Mouse (Mus musculus) pancreas, adult 10 weeks (tissue): ENCODE results near the gene Proz. TPM values are rescaled to one million over a fixed set of nuclear protein-coding genes. Genes with fewer than 3 reads are reported as not detected.

Experiments used
- polyA plus RNA-seq: library from polyadenylated mRNA; stranded (reverse); fragments of 350-450 nt; fragmentation: Illumina TruSeq; extraction: RNeasy Lipid Tissue Mini Kit (QIAGEN cat#74804); gene quantifications from one replicate; pipeline ENCODE4 v1.2.3, GENCODE M21; 2015; ENCODE audit warnings: low read depth, low replicate concordance; ENCODE audit not compliant: insufficient read depth

Proz gene
- polyA plus RNA-seq: not detected

GRCm38 (mm10) chr8:13060441-13061150 is at the start of gene Proz:
Gene Proz, plus strand, starts transcription at chr8:13060914.

GRCm38 (mm10) chr8:13025487-13026224 is 35.1 kb upstream of the Proz start, which contains the start of gene F7:
Gene F7, plus strand, starts transcription at chr8:13026034.

GRCm38 (mm10) chr8:13037015-13037414 is 23.7 kb upstream of the Proz start, which contains the start of gene F10:
Gene F10, plus strand, starts transcription at chr8:13037308.

GRCm38 (mm10) chr8:13105087-13105881 is 44.6 kb downstream of the Proz start, which contains the start of the genes Pcid2 and Cul4a:
Gene Pcid2, minus strand, starts transcription at chr8:13105459.
Gene Cul4a, plus strand, starts transcription at chr8:13105621.

Other genes starting within 250 kb of the Proz start
- gene Mcf2l, start 187.1 kb upstream of the Proz start, polyA plus RNA-seq: 34.9 TPM
- gene F7, start 34.9 kb upstream of the Proz start, polyA plus RNA-seq: not detected
- gene F10, start 23.6 kb upstream of the Proz start, polyA plus RNA-seq: 0.76 TPM
- 7.4 TPM for gene Pcid2, start 44.5 kb downstream of the Proz start, polyA plus RNA-seq
- gene Cul4a, start 44.7 kb downstream of the Proz start, polyA plus RNA-seq: 15.5 TPM
- 98.1 TPM for gene Lamp1, start 98.2 kb downstream of the Proz start, polyA plus RNA-seq
- gene Grtp1, start 139.7 kb downstream of the Proz start, polyA plus RNA-seq: 3.3 TPM
- gene Adprhl1, start 193.2 kb downstream of the Proz start, polyA plus RNA-seq: not detected
- 7.2 TPM for gene Dcun1d2, start 227.2 kb downstream of the Proz start, polyA plus RNA-seq
- 9.8 TPM for gene Tmco3, start 227.3 kb downstream of the Proz start, polyA plus RNA-seq